Mouse (Mus musculus): ENCODE measurements around the gene Ralbp1. TPM values are rescaled to one million over a fixed set of nuclear protein-coding genes. Genes with fewer than 3 reads are reported as not detected.

Ralbp1 gene
- total RNA-seq, 2 experiments from 2014 or later, result 26.1 to 27.3 TPM

- DNase-seq (ENCODE audit: low spot score), result no peak
Measured at GRCm38 (mm10) chr17:65853326-65853725, 32.3 kb downstream of the Ralbp1 start.

- no peak for DNase-seq (ENCODE audit: low spot score)
Measured at GRCm38 (mm10) chr17:65851749-65852148, 33.8 kb downstream of the Ralbp1 start.

DNA sequence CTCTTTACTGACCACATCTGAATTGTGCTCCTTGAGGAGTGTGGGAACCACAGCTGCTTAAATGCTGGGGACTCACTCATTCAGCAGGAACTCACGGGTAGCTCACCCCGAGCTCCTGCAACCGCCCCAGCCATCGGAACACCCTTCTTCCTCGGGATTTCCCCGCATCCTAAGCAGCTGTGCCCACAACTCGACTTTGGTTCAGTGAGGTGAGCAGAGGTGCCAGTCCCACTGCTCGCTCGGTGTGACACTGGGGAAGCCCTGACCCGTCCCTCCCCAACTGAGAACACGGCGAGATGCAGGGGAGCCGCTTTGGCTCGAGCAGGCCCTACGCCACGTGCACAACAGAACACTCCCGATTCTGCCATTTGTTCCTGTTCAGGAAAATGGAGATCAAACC is 35.1 kb downstream of the Ralbp1 start:
- DNase-seq (ENCODE audit: low spot score), result no peak

GRCm38 (mm10) chr17:65847694-65848449 is 37.7 kb downstream of the Ralbp1 start:
- DNase-seq (ENCODE audit: low spot score), result no peak

DNA sequence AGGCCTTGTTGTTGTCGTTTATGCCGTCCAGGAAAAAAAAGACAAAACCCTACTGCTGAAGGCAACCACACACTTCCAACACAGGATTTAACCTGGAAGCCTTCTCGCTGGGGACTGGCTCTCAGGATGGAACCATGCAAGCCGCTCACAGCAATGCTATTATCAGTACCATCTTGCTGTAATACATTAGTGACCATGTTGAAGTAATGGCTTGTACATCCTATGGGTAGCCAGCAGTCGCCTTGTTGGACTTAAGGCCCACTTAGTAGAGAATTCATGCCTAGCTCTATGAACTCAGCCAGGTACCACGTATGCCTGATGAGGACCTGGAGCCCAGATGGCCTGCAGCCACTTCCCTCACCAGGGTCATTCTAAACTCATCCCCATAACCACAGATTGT is 40.2 kb downstream of the Ralbp1 start:
- no peak for DNase-seq (ENCODE audit: low spot score)

- no peak for DNase-seq (ENCODE audit: low spot score)
Measured at GRCm38 (mm10) chr17:65842669-65843381, 42.8 kb downstream of the Ralbp1 start.

GRCm38 (mm10) chr17:65839541-65840256 is 45.9 kb downstream of the Ralbp1 start:
- DNase-seq (ENCODE audit: low spot score), result no peak

- no peak for DNase-seq (ENCODE audit: low spot score)
Measured at GRCm38 (mm10) chr17:65836746-65837145, 48.9 kb downstream of the Ralbp1 start.

GRCm38 (mm10) chr17:65833891-65834290 is 51.7 kb downstream of the Ralbp1 start:
- no peak for DNase-seq (ENCODE audit: low spot score)

DNA sequence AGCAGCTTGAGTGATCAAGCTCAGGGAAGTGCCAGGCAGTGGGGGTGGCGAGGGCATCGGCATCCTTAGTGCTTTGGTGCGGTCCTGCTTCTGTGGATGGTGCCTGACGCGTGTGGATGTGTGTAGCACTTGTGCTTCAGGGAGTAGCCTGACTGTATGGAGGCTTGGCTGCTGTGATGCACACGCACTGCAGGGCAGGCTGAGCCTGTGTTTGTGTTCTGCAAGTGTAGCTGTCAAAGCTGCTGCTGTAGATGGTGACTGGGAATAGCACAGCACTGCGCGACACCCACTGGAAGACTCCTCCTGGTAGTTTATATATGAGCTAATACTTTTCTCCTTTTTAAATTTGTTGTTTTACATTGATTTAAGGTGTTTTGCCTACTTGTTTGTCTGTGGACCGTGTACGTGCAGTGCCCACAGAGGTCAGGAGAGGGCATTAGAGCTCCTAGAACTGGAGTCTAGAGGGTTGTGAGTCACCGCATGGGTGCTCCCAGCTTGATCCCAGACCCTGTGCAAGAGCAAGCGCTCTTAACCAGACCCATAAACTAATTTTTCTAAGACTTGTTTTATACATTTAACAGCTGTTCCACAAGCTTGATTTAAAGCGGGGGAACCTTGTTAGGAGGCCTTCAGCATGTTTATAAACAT is 55.3 kb downstream of the Ralbp1 start:
- no peak for DNase-seq (ENCODE audit: low spot score)

- no peak for DNase-seq (ENCODE audit: low spot score)
Measured at GRCm38 (mm10) chr17:65828951-65829350, 56.6 kb downstream of the Ralbp1 start.

DNA sequence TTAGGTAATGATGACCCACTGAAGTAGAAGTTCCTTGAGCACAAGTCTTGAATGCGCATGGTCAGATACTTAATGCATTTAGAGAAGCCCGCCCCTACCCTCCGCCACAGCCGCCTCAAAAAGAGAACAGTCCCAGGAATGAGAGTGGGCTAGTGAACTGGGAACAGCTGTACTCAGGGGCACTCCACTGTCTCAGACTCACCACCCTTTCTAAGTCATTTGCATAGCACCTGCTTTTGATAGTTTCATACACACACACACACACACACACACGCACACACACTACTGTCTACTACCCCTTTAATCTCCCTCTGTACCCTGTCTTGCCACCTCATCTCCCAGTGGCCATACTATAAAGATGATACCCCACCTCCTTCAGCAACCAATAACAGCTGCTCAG is 57.7 kb downstream of the Ralbp1 start:
- DNase-seq (ENCODE audit: low spot score), result no peak

DNA sequence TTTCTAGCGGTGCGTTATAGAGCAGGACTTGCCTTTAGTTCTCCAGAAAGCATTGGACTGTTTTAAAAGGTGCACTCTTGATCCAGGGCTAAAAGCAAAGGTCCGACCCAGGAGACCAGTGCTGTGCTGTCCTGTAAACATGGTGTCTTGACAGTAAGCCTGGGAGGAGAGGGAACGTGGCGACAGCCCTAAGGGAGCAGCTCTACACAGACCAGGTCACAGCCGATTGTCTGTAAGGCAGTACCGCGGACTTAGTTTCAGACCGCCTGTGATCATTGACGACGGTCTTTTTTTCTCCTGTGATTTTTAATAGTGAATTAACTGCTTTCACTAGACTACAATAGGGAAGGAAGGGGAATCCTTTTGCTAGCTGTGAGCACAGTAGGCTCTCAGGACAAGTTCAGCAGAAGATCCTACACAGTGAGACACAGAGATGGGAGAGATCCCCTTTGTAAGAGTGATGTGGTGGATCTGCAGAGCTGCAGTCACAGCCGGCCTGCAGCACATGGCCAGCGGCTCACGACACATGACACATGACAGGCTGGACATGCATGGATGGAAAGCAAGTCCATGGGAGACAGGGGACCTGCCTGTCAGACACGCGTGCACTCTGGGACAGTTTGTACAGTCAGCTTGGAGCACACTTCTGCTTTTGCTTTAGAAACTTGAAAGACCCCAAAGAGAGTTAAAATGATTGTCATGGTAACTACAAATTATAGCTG is 58.3 kb downstream of the Ralbp1 start:
- DNase-seq (ENCODE audit: low spot score), result no peak

GRCm38 (mm10) chr17:65826257-65826656 is 59.3 kb downstream of the Ralbp1 start:
- no peak for DNase-seq (ENCODE audit: low spot score)

DNA sequence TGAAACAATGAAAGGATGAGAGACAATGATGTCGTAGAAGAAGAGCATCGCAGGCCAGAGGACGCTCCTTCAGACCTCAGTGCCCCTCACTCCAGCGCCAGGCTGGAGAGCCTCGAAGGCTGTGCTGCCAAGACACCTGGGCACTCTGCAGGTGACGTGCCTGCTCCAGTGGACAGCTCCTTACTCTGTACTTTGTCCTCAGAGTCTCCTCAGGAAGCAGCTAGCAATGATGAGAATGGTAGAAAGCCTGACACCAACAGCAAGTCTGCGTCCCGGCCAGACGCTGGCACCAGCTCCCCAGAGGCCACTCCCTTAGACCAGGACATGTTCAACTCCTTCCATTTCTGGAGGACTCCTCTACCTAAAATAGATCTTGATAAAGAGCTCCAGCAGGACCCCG is 61.4 kb downstream of the Ralbp1 start:
- DNase-seq (ENCODE audit: low spot score), result no peak

- no peak for DNase-seq (ENCODE audit: low spot score)
Measured at GRCm38 (mm10) chr17:65822423-65822822, 63.2 kb downstream of the Ralbp1 start.

GRCm38 (mm10) chr17:65820197-65820596 is 65.4 kb downstream of the Ralbp1 start:
- DNase-seq (ENCODE audit: low spot score), result no peak

GRCm38 (mm10) chr17:65813763-65814162 is 71.8 kb downstream of the Ralbp1 start:
- no peak for DNase-seq (ENCODE audit: low spot score)

DNA sequence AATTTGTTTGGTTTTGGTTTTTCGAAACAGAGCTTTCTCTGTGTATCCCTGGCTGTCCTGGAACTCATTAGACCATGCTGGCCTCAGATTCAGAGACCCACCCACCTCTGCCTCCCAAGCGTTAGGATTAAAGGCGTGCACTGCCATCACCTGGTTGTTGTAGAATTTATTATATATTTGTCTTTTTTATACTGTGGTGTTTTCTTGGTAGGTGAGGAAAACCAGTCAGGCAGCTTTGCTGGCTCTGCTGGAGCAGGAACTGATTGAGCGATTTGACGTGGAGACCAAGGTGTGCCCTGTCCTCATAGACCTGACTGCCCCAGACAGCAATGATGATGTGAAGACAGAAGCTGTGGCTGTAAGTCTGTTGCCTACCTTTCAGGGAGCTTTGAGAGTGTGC is 74.6 kb downstream of the Ralbp1 start:
- no peak for DNase-seq (ENCODE audit: low spot score)

DNA sequence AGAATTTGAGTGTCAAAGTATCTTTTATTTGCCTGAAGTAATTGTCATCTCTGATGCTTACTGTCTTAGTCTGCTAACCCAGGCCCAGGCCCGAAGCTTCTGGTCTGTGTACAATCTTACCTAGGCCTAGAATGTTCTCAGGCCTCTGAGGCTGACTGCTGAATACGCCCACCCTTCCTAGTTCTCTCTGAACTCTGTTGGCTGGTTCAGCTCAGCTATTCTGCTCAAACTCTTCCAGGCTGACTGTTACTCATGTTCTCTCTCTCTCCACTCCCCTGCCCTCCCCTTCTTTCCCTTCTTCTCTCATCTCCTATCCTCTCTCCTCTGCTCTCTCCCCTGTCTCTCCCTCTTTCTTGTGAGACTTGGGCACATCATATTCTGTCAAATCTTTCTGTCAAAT is 79.2 kb downstream of the Ralbp1 start:
- DNase-seq (ENCODE audit: low spot score), result no peak

GRCm38 (mm10) chr17:65805966-65806365 is 79.6 kb downstream of the Ralbp1 start:
- DNase-seq (ENCODE audit: low spot score), result peak; percentile 60
